Mouse (Mus musculus): ENCODE data around the gene Pou2f3.

DNA sequence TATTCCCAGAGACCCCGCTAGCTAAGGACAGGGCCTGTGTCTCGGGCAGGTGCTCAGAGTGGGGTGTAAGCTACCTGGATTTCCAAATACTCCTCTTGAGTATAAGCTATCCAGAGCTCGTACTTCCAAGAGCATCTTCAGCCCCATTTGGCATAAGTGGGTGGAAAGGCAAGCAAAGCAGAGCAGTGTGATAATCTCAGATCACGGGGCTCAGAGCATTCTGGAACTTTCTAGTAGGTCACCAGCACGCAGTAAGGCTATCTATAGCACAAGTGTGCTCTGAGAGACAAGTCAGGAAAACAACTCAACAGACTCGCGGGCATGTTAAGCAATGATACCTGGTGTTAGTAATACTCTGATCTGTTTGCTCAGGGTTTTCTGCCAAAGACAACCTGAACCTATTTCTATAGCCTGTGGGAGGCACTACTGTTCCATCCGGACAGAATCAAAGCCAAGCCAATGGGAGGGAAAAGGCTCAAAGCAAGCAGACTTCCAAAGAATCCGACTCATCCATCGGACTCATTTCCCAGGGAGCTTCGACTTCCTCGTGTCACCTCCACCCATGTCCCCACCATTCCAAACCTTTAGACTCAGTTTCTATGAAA, 65.9 kb downstream of the Pou2f3 start:
- TF ChIP-seq POLR2A (IDR thresholded peaks at IDR 0.05; ENCODE audit: borderline replicate concordance, extremely low read depth, low read depth, low read length): no peak
- TF ChIP-seq CTCF (IDR thresholded peaks at IDR 0.05; ENCODE audit: insufficient read depth, low read length): no peak
